Mouse (Mus musculus) myocyte (in vitro differentiated cells): ENCODE measurements around the gene Cdh1. TPM values are rescaled to one million over a fixed set of nuclear protein-coding genes. Genes with fewer than 3 reads are reported as not detected.
A peak's percentile ranks its signal among the peaks of the same experiment; 100 is the strongest.

ENCODE experiments used
- H3K27me3 ChIP-seq: one replicate; pipeline ENCODE4 v1.6.1; 2011; ENCODE audit not compliant: control insufficient read depth, insufficient read depth, insufficient read length
- H3K36me3 ChIP-seq: one replicate; pipeline ENCODE4 v1.6.1; 2011; ENCODE audit not compliant: control insufficient read depth, insufficient read depth
- H3K4me2 ChIP-seq: one replicate; pipeline ENCODE4 v1.6.1; 2011; ENCODE audit warnings: low read depth, control low read depth
- H3K4me3 ChIP-seq: one replicate; pipeline ENCODE4 v1.5.1; 2011; ENCODE audit warnings: mild to moderate bottlenecking, control low read depth, moderate library complexity
- H3K79me2 ChIP-seq: one replicate; pipeline ENCODE4 v1.6.1; 2011; ENCODE audit not compliant: control insufficient read depth, insufficient read depth
- H3ac ChIP-seq: one replicate; pipeline ENCODE4 v1.6.1; 2011; ENCODE audit not compliant: control insufficient read depth, insufficient read length
- CEBPB ChIP-seq: IDR thresholded peaks from 2 replicates; pipeline ENCODE4 v1.6.1; 2011; ENCODE audit warnings: mild to moderate bottlenecking, moderate library complexity; ENCODE audit not compliant: poor library complexity, insufficient read depth, severe bottlenecking
- E2F4 ChIP-seq: IDR thresholded peaks from one replicate; pipeline ENCODE4 v1.6.1; 2011; ENCODE audit warnings: mild to moderate bottlenecking, control low read depth, moderate library complexity; ENCODE audit not compliant: insufficient read depth
- MAX ChIP-seq: IDR thresholded peaks from one replicate; pipeline ENCODE4 v1.6.1; 2011; ENCODE audit warnings: low read depth, mild to moderate bottlenecking, control low read depth
- MYOD1 ChIP-seq, 3 experiments: IDR thresholded peaks; one replicate each; pipeline ENCODE4 v1.6.1; 2011; ENCODE audit warnings: control low read depth in 2 of 3, low read depth in 2 of 3, mild to moderate bottlenecking in 2 of 3, moderate library complexity in 1 of 3; ENCODE audit not compliant: insufficient read length in 2 of 3, control insufficient read depth in 1 of 3
- MYOG ChIP-seq, 3 experiments: IDR thresholded peaks; one replicate each; pipeline ENCODE4 v1.6.1; 2011; ENCODE audit warnings: control low read depth in 2 of 3, low read depth in 2 of 3, mild to moderate bottlenecking in 2 of 3; ENCODE audit not compliant: insufficient read length in 2 of 3, control insufficient read depth in 1 of 3, insufficient read depth in 1 of 3
- POLR2A ChIP-seq: IDR thresholded peaks from one replicate; pipeline ENCODE4 v1.6.1; 2011; ENCODE audit warnings: low read depth, mild to moderate bottlenecking, control low read depth, moderate library complexity; ENCODE audit not compliant: insufficient read length
- POLR2AphosphoS2 ChIP-seq: IDR thresholded peaks from one replicate; pipeline ENCODE4 v1.6.1; 2011; ENCODE audit warnings: low read depth, control low read depth; ENCODE audit not compliant: insufficient read length
- REST ChIP-seq: IDR thresholded peaks from one replicate; pipeline ENCODE4 v1.6.1; 2011; ENCODE audit warnings: mild to moderate bottlenecking, control low read depth, moderate library complexity; ENCODE audit not compliant: insufficient read depth, insufficient read length
- SRF ChIP-seq: IDR thresholded peaks from one replicate; pipeline ENCODE4 v1.6.1; 2011; ENCODE audit warnings: low read depth; ENCODE audit not compliant: control insufficient read depth, insufficient read length
- TCF12 ChIP-seq: IDR thresholded peaks from one replicate; pipeline ENCODE4 v1.6.1; 2011; ENCODE audit warnings: mild to moderate bottlenecking, control low read depth; ENCODE audit not compliant: poor library complexity, insufficient read depth, severe bottlenecking
- TCF3 ChIP-seq: IDR thresholded peaks from one replicate; pipeline ENCODE4 v1.6.1; 2011; ENCODE audit warnings: low read depth, control low read depth; ENCODE audit not compliant: insufficient read length
- USF1 ChIP-seq: IDR thresholded peaks from one replicate; pipeline ENCODE4 v1.6.1; 2011; ENCODE audit warnings: low read depth, mild to moderate bottlenecking, control low read depth, moderate library complexity
- polyA plus RNA-seq: library from polyadenylated mRNA; unstranded; fragments of >200 nt; fragmentation: generic; extraction: Trizol; gene quantifications from one replicate; pipeline ENCODE4 v1.2.1, GENCODE M21; 2012; ENCODE audit warnings: missing spikeins

The Cdh1 gene
- polyA plus RNA-seq, 1 experiment: 0.11 TPM

GRCm38 (mm10) chr8:106610958-106611640 lies 7.9 kb downstream of the Cdh1 start:
- TF ChIP-seq POLR2A (no peak), MYOG (IDR thresholded peaks at IDR 0.05; ENCODE audit: control insufficient read depth in 1 of 3, insufficient read depth in 1 of 3, insufficient read length in 2 of 3, low read depth in 2 of 3) (no peak), USF1 (no peak), TCF12 (no peak), E2F4 (no peak), REST (no peak), POLR2AphosphoS2 (no peak), MYOD1 (IDR thresholded peaks at IDR 0.05; ENCODE audit: control insufficient read depth in 1 of 3, insufficient read length in 2 of 3, low read depth in 2 of 3) (no peak), MAX (no peak), TCF3 (no peak), SRF (no peak), CEBPB (no peak)
- Histone ChIP-seq H3ac (no peak overlapping the region), H3K4me2 (no peak overlapping the region), H3K4me3 (no peak overlapping the region), H3K36me3 (no peaks in the 10 kb centered on the region), H3K27me3 (no peaks in the 10 kb centered on the region), H3K79me2 (no peaks in the 10 kb centered on the region)

- Histone ChIP-seq H3K4me2 (peak overlapping the region; percentile 30), H3K27me3 (no peaks in the 10 kb centered on the region), H3ac (no peak overlapping the region), H3K79me2 (no peaks in the 10 kb centered on the region), H3K36me3 (no peaks in the 10 kb centered on the region), H3K4me3 (no peak overlapping the region)
- no peak for TF ChIP-seq POLR2AphosphoS2
- TF ChIP-seq MYOG (IDR thresholded peaks at IDR 0.05; ENCODE audit: control insufficient read depth in 1 of 3, insufficient read depth in 1 of 3, insufficient read length in 2 of 3, low read depth in 2 of 3): no peak
- TF ChIP-seq MAX: no peak
- TF ChIP-seq E2F4: no peak
- no peak for TF ChIP-seq TCF12
- TF ChIP-seq MYOD1 (IDR thresholded peaks at IDR 0.05; ENCODE audit: control insufficient read depth in 1 of 3, insufficient read length in 2 of 3, low read depth in 2 of 3): no peak
- TF ChIP-seq POLR2A: no peak
- TF ChIP-seq TCF3: no peak
- no peak for TF ChIP-seq REST
- TF ChIP-seq USF1: no peak
- TF ChIP-seq SRF: no peak
- no peak for TF ChIP-seq CEBPB
Measured at GRCm38 (mm10) chr8:106612047-106612446, 8.9 kb downstream of the Cdh1 start.

GRCm38 (mm10) chr8:106614704-106615103 lies 11.6 kb downstream of the Cdh1 start:
- Histone ChIP-seq H3K79me2 (no peaks in the 10 kb centered on the region), H3ac (no peak overlapping the region), H3K4me3 (no peak overlapping the region), H3K36me3 (no peaks in the 10 kb centered on the region), H3K4me2 (no peak overlapping the region), H3K27me3 (no peaks in the 10 kb centered on the region)
- peak in 2 of 3 experiments; percentile 21 to 71 for TF ChIP-seq MYOG (IDR thresholded peaks at IDR 0.05; ENCODE audit: control insufficient read depth in 1 of 3, insufficient read depth in 1 of 3, insufficient read length in 2 of 3, low read depth in 2 of 3)
- TF ChIP-seq MYOD1 (IDR thresholded peaks at IDR 0.05; ENCODE audit: control insufficient read depth in 1 of 3, insufficient read length in 2 of 3, low read depth in 2 of 3): peak in 1 of 3 experiments; percentile 67
- TF ChIP-seq POLR2AphosphoS2: no peak
- TF ChIP-seq REST: no peak
- TF ChIP-seq MAX: no peak
- TF ChIP-seq TCF3: peak; percentile 4

- no peaks in the 10 kb centered on the region for H3K27me3 ChIP-seq
- H3K79me2 ChIP-seq: no peaks in the 10 kb centered on the region
- TF ChIP-seq MAX (no peak), POLR2A (no peak), SRF (no peak), CEBPB (no peak), TCF12 (no peak), MYOG (IDR thresholded peaks at IDR 0.05; ENCODE audit: control insufficient read depth in 1 of 3, insufficient read depth in 1 of 3, insufficient read length in 2 of 3, low read depth in 2 of 3) (no peak), TCF3 (no peak), REST (no peak), E2F4 (no peak), USF1 (no peak)
- no peak overlapping the region for H3K4me2 ChIP-seq
- no peak overlapping the region for H3ac ChIP-seq
- no peaks in the 10 kb centered on the region for H3K36me3 ChIP-seq
- H3K4me3 ChIP-seq: no peak overlapping the region
Measured at GRCm38 (mm10) chr8:106615661-106616299, 12.6 kb downstream of the Cdh1 start.
